Mouse (Mus musculus): Measurements from ENCODE around the gene Pdzd2.

- TF ChIP-seq CTCF (IDR thresholded peaks at IDR 0.05) (no peak), EP300 (IDR thresholded peaks at IDR 0.05) (no peak)
Observed at GRCm38 (mm10) chr15:12721684-12722500, 17.8 kb downstream of the Pdzd2 start.
